Comparison of ENCODE assay signal across 9 mouse cellular contexts in the genomic region with DNA sequence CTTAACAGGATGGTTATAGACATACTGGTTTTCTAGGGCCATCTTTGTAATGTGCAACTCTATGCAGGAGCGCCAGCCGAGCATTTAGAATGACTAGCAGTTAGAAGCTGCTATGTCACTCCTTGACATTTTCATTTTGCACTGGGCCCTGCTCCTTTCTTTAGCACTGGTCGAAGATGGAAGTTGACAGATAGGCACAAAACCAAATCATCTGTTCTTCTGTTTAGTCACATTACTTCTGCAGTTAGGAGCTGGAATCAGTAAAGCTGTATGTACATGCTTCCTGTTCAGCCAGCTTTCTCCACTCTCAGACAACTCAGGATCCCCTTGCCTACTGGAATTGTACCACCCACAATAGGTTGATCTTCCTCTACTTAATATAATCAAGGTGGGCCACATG. TPM values are rescaled to one million over a fixed set of nuclear protein-coding genes. Genes with fewer than 3 reads are reported as not detected.
DNase-seq lines count a peak whose midpoint lies in the region; ATAC-seq lines count a peak whose summit lies in the region.
"Had no signal": no experiment of that assay in that cellular context is flagged by ENCODE, and none has a peak within 500 bp of the region (broad histone marks: within the 10 kb centered on the region; RNA-seq: fewer than 3 reads in every experiment).

No protein-coding gene starts in this region.

- H3K27ac ChIP-seq in liver, embryonic 13.5 days = no peak overlapping the region

- H3K27me3 ChIP-seq in liver, embryonic 13.5 days = no peaks in the 10 kb centered on the region

- H3K4me3 ChIP-seq in liver, embryonic 13.5 days (replicated peaks) = peak overlapping the region; percentile 87

- H3K4me1 ChIP-seq in liver, embryonic 13.5 days (replicated peaks) = peaks cover 13% of the 10 kb centered on the region

- DNase-seq in cerebellum, adult 8-10 months = peak; percentile 4
- no peak for DNase-seq in cerebellum, postnatal 4 days (ENCODE audit: low spot score in 2 of 2)
- DNase-seq in retina, postnatal 1 day = peak; percentile 4
- DNase-seq in retina, embryonic 14.5 days (ENCODE audit: low spot score) = no peak
- no peak for DNase-seq in liver, embryonic 13.5 days
- no peak for DNase-seq in left cerebral cortex, postnatal 25 days (ENCODE audit: low spot score in 2 of 2)
- no peak for DNase-seq in gastrocnemius, postnatal 36 days
- DNase-seq in adrenal gland, adult 2 months = no peak
- DNase-seq: lung, adult 2 months had no signal

- peak overlapping the region; percentile 77 for H3K4me2 ChIP-seq in liver, embryonic 13.5 days

- H3K9me3 ChIP-seq in liver, embryonic 13.5 days (replicated peaks) = no peaks in the 10 kb centered on the region

- 60% methylated on average over 3 of the region's 3 CpGs for WGBS in liver, embryonic 13.5 days (ENCODE audit: insufficient replicate concordance)

- H3K36me3 ChIP-seq in liver, embryonic 13.5 days = peaks cover 14% of the 10 kb centered on the region

- H3K9ac ChIP-seq in liver, embryonic 13.5 days = peak overlapping the region; percentile 93

- no peak for ATAC-seq in liver, embryonic 13.5 days (ENCODE audit: low read depth)

- intact Hi-C loops in left cerebral cortex, postnatal 25 days (cut with DNase I) = no loop called here
- intact Hi-C loops in gastrocnemius, postnatal 36 days (cut with DNase I) = no loop called here

RNA-seq across cellular contexts. Expression of gene Mios, which starts 1.6 kb away (rescaled TPM):
- 15.8 and 20.0 TPM in 2 replicates for polyA plus RNA-seq in liver, embryonic 13.5 days (2015; fragmentation: Nextera tagmentation; extraction: Ambion mirVana)
- 10 to 100 TPM; 22.2 to 22.8 TPM for total RNA-seq in left cerebral cortex, postnatal 25 days (2021)
- 10 to 100 TPM; 12.6 to 15.8 TPM for total RNA-seq in gastrocnemius, postnatal 36 days (2021)
- total RNA-seq in adrenal gland, adult 2 months (2021) = 10 to 100 TPM; 13.8 to 17.1 TPM
- 1.5 and 2.5 TPM in 2 replicates for polyA plus RNA-seq in adrenal gland, adult 2 months (2012; rRNA removed)

RNA-seq across cellular contexts. Expression of gene Col28a1, which starts 18.2 kb away (rescaled TPM):
- 0.02 and 0.05 TPM in 2 replicates for polyA plus RNA-seq in liver, embryonic 13.5 days (2015; fragmentation: Nextera tagmentation; extraction: Ambion mirVana)
- under 1 TPM; 0.60 to 0.76 TPM for total RNA-seq in left cerebral cortex, postnatal 25 days (2021)
- under 1 TPM; 0.59 to 0.76 TPM for total RNA-seq in gastrocnemius, postnatal 36 days (2021)
- total RNA-seq in adrenal gland, adult 2 months (2021) = 1 to 10 TPM in 1 of 2 experiments, under 1 TPM in 1; 0.86 to 2.0 TPM
- 0.12 TPM in 2 replicates for polyA plus RNA-seq in adrenal gland, adult 2 months (2012; rRNA removed)

RNA-seq across cellular contexts. Expression of gene Rpa3, which starts 48.3 kb away (rescaled TPM):
- polyA plus RNA-seq in liver, embryonic 13.5 days (2015; fragmentation: Nextera tagmentation; extraction: Ambion mirVana) = 127 and 158 TPM in 2 replicates
- total RNA-seq in left cerebral cortex, postnatal 25 days (2021) = 10 to 100 TPM; 15.4 to 16.2 TPM
- 1 to 10 TPM; 7.1 to 10.0 TPM for total RNA-seq in gastrocnemius, postnatal 36 days (2021)
- 10 to 100 TPM in 1 of 2 experiments, 1 to 10 TPM in 1; 9.9 to 18.0 TPM for total RNA-seq in adrenal gland, adult 2 months (2021)
- polyA plus RNA-seq in adrenal gland, adult 2 months (2012; rRNA removed) = 0.17 and 0.25 TPM in 2 replicates

RNA-seq across cellular contexts. Expression of gene Umad1, which starts 48.4 kb away (rescaled TPM):
- 15.7 and 19.9 TPM in 2 replicates for polyA plus RNA-seq in liver, embryonic 13.5 days (2015; fragmentation: Nextera tagmentation; extraction: Ambion mirVana)
- total RNA-seq in left cerebral cortex, postnatal 25 days (2021) = 10 to 100 TPM; 37.3 to 41.1 TPM
- total RNA-seq in gastrocnemius, postnatal 36 days (2021) = 10 to 100 TPM in 1 of 2 experiments, 1 to 10 TPM in 1; 9.4 to 12.0 TPM
- total RNA-seq in adrenal gland, adult 2 months (2021) = 10 to 100 TPM; 17.2 to 18.4 TPM
- polyA plus RNA-seq in adrenal gland, adult 2 months (2012; rRNA removed) = 5.6 and 7.4 TPM in 2 replicates

RNA-seq across cellular contexts. Expression of gene Gm45062, which starts 48.6 kb away (rescaled TPM):
- 1.4 and 1.5 TPM in 2 replicates for polyA plus RNA-seq in liver, embryonic 13.5 days (2015; fragmentation: Nextera tagmentation; extraction: Ambion mirVana)
- total RNA-seq in left cerebral cortex, postnatal 25 days (2021) = 1 to 10 TPM; 5.7 to 6.1 TPM
- not detected for total RNA-seq in gastrocnemius, postnatal 36 days (2021)
- total RNA-seq in adrenal gland, adult 2 months (2021) = 1 to 10 TPM in 1 of 2 experiments, under 1 TPM in 1; 0.75 to 2.7 TPM
- 0.03 and 0.06 TPM in 2 replicates for polyA plus RNA-seq in adrenal gland, adult 2 months (2012; rRNA removed)

Comparison
In these comparisons a context has a peak if more than half of its experiments do, and no peak if none do; other contexts are left out.
1. DNase-seq: peak in cerebellum, adult 8-10 months (single experiment) and retina, postnatal 1 day (single experiment); none in cerebellum, postnatal 4 days (0 of 2), retina, embryonic 14.5 days (single experiment), liver, embryonic 13.5 days (single experiment), left cerebral cortex, postnatal 25 days (0 of 2), gastrocnemius, postnatal 36 days (0 of 2) and adrenal gland, adult 2 months (single experiment).